Mouse (Mus musculus) kidney, postnatal 14 days (tissue): ENCODE measurements around the gene Arhgap28.

ENCODE experiments used
- DNase-seq: peaks from one replicate; pipeline ENCODE4 v3.0.0; 2022; ENCODE audit warnings: mixed read lengths

Gene Arhgap28

GRCm38 (mm10) chr17:68003741-68004560, at the start of gene Arhgap28:
Arhgap28 (minus strand) TSS chr17:68004120.
- peak; percentile 98 for DNase-seq

DNA sequence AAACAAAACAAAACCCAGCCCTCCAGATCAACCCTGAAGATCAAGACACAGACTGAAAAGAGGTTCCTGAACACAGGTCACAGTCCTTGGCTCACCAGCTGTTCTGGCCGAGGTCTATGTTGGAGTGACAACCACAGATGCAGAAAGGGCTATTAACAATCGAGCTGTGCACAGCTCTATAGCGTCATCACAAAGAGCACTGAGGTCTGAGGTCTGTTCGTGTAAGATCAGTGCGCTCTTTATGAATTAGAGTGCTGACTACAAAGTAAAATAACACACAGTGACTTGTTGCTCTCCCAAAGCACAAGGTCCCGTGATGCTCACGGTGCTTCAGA, 42.4 kb upstream of the Arhgap28 start:
- DNase-seq = no peak

DNA sequence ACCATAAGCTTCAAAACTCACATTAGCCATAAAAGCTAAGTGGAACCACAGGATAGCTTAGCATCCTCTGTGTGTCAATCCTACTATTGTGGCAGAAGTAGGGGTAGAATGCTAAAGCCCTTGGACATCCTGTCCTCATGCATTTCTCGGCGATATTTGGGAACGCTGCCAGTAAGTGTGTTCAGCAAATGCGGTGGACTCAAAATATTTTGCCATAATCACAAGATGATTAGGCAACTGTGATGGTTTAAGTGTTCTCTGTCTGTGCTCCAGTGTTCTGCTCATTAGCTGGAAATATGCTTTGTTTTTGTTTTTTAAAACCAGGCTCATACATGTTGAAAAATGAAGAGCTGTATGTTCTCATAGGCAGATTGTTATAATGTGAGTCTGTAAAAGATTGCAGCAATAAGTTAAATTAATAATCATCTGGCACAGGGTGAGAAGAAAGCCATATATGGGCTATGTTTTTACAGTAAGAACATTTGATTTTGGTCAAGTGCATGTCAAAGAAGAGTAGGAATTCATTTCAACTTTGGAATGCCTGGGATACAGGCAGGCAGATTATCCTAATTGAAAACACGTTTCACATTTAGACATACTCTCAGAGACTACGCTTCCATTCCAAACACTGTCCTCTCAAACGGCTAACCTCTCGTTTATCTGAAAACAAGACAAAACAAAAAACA, 41.9 kb upstream of the Arhgap28 start:
- no peak for DNase-seq

DNA sequence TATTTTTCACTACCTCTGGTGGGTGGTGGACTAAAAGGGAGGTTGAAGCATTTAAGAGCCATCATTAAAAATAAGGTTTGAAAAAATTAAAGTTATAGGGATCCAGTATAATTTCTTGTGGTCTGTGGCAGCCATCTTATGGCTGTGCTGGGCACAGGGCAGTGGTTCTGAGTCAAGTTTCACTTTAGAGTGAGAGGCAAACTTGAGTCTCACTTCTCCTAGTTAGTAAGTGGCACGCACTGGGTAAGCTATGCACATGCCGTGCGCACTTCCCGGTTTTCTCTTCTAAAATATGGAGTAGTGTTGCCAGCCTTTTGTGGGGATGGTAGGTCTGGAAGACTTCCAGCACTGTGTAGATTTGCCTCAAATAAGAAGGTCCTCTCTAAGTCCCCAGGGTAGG, 38.5 kb upstream of the Arhgap28 start:
- no peak for DNase-seq

GRCm38 (mm10) chr17:68037011-68037410, 33.1 kb upstream of the Arhgap28 start:
- DNase-seq = no peak

- no peak for DNase-seq
These were observed 25.6 kb upstream of the Arhgap28 start for GRCm38 (mm10) chr17:68029495-68029894.

DNA sequence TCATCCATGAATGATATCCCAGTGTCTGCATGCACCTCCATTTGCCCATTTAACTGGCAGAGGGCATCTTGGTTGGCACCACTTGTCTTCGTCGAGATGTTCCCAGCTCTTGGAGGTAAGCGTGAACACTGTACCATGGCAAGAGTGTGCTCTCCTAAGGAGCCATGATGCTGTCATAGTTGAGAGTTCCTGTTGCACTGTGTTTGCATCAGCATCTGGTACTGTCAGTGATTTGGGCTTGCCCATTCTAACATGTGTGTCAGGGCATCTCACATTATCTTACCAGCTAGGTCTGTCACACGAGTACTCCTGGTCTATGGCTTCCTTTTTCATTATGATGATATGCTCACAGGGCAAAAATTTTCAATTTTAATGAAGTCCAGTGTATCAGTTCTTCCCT, 24.6 kb upstream of the Arhgap28 start:
- no peak for DNase-seq

DNA sequence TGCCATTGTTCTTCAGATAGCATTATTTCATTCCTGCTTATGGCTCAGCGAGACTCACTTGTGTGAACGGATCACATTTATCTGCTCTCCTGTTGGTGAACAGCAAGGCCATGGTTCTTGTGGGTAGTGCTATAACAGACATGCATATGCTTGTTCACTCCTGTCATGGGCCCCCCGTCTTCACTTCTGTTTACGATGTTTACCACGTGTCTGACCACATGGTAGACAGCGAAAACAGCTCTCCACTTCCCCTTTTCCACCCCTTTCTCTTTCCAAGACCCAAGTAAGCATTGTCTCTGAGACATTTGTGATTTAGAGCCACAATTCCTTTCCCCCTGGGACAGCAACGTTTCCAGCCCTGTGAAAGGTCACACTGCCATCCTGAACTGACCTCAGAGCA, 20.4 kb upstream of the Arhgap28 start:
- DNase-seq = no peak

GRCm38 (mm10) chr17:68019466-68020065, 15.6 kb upstream of the Arhgap28 start:
- peak; percentile 8 for DNase-seq

DNA sequence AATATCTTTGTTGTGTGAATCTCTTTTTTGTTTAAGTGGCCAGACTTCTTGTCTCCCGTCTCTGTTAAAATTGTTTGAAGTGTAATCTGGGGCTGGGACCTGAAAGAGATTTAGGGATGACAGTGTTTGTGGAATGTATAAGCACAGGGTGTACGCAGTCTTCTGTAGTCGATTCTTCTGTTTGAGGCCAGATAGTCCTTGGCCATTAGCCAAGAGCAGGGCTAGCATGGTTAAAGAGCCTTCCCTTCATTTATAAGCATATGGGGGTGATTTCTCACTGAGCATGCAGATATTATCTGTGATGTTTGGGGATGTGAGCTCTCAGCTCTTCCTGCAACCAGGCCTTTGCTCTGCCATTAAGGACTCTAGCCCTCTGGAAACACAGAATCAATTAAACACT, 13.2 kb upstream of the Arhgap28 start:
- DNase-seq = no peak

DNA sequence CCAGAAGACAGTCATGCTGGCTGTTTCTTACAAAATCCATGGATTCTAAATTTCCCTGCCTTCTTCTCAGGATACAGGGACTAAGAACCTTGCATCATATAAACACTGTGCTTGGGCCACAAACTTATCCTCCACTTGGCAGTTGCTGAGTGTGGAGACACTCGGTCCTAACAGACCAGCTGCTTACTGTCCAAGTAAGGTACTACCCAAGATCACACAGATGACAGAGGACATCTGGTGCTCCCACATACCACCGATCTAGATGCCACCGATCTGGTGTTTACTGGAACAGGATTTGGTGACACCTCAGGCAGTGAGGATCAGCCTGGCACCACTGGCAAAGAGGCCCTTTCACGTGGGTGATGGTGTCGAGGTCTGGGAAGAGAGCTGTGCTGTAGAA, 7.7 kb upstream of the Arhgap28 start:
- DNase-seq = no peak

GRCm38 (mm10) chr17:68010041-68010440, 6.1 kb upstream of the Arhgap28 start:
- no peak for DNase-seq

DNA sequence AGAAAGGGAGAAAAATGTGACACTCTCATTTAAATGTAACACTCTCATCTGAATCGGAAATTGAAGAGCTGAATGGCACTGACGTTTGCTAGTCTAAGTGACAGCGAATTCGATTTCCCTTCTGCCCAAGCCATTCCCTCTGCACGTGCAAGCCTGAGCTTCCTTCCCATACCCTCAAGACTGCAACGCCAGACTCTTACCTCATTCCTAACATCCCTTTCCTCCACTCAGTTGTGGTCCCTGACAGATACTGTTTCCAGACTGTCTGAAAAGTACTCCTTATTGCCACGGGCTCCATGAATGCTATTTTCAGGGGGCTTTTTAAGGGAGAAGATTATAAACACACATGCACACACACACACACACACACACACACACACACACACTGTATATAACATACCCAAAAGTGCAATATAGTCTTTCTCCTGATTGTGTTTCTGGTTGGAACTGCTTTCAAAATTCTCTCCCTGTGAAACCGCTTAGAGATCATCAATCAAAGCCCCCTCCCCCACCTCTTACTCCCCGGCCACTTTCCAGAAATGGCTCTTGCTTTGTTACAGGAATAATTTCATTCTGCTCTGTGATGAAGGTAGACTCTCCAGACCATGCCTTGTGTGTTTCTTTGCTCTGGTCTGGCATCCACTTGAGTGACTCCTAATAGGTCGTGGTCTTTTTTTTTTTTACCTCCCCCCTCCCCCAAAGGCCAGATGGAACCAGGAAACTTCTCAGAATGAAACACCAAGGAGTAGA, 836 bp upstream of the Arhgap28 start:
- no peak for DNase-seq

DNA sequence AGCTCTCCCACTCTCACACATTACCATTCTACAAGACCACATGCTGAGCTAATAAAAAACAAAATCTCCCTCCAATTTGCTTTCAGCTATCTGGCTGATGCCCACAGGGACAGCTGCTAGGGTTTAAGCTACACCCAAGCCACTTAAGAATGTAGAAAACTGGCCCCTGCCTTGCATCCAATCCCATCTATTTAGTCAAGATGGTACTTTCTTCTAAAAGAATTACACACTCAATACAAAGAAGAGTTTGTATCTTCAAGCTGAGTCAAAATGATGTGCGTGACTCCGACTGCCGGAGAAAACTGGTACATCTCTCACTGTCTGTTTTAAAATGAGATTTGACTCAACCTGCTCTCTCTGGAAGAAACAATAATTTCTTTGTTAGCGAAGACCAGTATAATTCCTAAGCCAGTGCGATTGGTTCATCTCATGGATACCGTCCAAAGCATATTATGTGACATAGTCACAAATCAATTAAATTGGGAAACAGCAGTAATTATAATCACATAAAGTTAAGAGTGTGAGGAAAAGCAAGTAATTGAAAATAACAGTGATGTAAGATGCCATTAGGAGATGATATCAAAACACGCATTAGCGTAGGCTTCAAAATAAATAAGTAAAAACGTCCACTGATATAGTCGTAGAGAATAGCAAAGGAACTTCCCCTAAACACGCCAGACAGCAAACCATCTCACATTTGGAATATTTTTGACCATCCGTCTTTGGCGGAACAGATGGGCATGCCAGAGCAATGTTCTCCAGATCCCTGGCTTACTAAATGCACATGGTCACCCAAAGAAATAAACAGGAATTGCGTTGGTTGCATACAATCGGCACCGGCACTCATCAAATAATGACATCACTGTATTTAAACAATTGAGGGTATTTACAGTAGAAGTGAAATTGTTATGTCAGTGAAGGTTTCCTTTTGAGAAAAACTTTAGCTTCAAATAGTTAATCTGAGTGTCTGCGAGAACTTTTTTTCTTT, 1.0 kb downstream of the Arhgap28 start:
- DNase-seq = no peak

GRCm38 (mm10) chr17:67999801-68000200, 4.1 kb downstream of the Arhgap28 start:
- no peak for DNase-seq

- no peak for DNase-seq
These were observed 7.2 kb downstream of the Arhgap28 start for GRCm38 (mm10) chr17:67996769-67997155.

DNA sequence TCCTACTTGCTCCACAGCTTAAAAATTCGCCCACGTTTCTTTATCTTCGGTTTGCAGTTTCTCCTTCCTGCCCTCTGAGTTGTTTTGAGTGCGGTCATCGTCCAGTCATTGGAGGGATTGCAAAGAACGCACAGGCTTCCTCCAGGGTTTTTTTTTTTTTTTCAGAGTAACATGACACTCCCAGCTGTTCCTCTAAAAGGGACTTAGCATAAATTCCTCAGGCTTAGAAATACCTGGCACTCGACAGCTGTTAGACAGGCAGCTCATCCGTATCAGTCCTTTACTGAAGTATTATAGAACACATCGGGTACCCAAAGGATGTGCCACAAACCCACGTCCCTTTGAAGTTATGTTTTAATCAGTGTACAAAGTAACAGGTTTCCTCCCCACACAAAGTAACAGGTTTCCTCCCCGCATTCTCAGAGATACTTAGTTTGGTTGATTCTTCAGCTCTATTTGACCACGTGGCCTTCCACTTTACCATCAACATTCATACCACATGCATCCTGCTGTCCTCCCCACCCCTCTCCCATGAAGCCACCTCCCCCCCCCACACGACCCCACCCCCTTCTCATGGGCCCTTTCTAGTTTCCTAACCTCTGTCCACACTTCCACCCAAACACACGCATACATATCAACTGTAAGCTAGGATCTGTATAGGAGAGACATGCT, 7.7 kb downstream of the Arhgap28 start:
- DNase-seq = peak; percentile 46

GRCm38 (mm10) chr17:67995277-67995819, 8.6 kb downstream of the Arhgap28 start:
- no peak for DNase-seq

- DNase-seq = no peak
These were observed 9.1 kb downstream of the Arhgap28 start for GRCm38 (mm10) chr17:67994861-67995260.

DNA sequence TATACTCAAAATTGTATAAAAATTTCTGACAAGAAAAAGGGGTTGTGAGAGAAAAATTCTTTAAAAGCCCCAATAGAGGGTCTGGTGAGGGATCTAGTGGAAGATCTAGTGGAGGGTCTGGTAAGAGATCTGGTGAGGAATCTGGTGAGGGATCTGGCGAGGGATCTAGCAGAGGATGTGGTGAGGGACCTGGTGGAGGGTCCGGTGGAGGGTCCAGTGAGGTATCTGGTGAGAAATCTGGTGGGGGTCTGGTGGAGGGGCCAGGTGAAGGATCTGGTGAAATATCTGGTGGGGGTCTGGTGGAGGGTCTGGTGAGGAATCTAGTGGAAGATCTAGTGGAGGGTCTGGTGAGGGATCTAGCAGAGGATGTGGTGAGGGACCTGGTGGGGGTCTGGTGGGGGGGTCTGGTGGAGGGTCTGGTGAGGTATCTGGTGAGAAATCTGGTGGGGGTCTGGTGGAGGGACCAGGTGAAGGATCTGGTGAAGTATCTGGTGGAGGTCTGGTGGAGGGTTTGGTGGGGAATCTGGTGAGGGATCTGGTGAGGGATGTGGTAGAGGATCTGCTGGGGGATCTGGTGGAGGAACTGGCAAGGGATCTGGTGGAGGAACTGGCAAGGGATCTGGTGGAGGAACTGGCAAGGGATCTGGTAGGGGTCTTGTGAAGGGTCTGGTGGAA, 10.4 kb downstream of the Arhgap28 start:
- no peak for DNase-seq

- no peak for DNase-seq
These were observed 14.2 kb downstream of the Arhgap28 start for GRCm38 (mm10) chr17:67989716-67990115.
